Mouse (Mus musculus) G1E (cell line): ENCODE measurements around the gene Adgra1.

Experiments
- CTCF ChIP-seq: IDR thresholded peaks from 2 replicates; pipeline ENCODE4 v1.5.1; 2012; ENCODE audit warnings: low read depth, low read length, inconsistent platforms, mixed read lengths
- GATA1 ChIP-seq: IDR thresholded peaks from 2 replicates; pipeline ENCODE4 v1.6.1; 2012; ENCODE audit warnings: borderline replicate concordance, low read length, inconsistent platforms, mixed read lengths

DNA sequence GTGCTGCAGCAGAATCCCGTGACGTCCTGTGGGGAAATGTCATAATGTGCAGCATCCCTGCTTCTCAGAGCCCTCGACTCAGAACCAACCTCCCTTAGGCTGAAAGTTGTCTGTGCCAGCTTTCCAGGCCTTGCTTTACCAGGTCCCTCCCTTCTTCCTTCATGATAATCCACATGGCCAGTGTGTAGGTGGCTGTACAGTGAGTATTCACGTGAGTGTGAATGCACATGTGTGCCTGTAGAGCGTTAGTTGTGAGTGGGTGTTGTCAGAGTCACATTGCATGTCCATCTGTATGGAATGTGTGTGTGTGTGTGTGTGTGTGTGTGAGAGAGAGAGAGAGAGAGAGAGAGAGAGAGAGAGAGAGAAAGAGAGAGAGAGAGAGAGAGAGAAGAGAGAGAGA is 44.1 kb downstream of the Adgra1 start:
- TF ChIP-seq CTCF = no peak
- no peak for TF ChIP-seq GATA1
